Mouse (Mus musculus): ENCODE data around the gene Col5a3.

DNA sequence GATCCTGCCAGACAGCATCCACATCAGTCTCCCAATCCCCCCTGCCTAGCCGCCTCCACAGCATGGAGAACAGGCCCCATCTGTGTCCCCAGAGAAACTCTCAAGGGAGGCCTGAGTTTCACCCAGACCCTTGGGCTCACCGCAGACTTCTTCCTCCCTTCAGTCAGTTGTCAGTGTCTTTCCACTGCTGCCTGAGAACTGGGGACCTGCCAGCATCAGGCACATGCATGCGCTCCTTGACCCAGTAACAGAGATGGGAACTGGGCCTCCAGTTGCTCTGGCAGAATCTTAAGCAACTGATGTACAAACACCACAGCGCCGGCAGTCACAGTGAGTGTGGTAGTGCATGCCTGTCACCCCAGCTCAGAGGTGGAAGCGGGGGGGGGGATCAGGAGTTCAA, 56.0 kb downstream of the Col5a3 start:
- TF ChIP-seq POLR2A (IDR thresholded peaks at IDR 0.05; ENCODE audit: control insufficient read depth, low read depth, low read length), result no peak
- no peak for TF ChIP-seq CTCF (IDR thresholded peaks at IDR 0.05; ENCODE audit: control insufficient read depth, insufficient read depth, insufficient replicate concordance, low read depth, low read length)
